Mouse (Mus musculus) gonadal fat pad, adult 2 months (tissue): ENCODE results near the gene N4bp2l1. TPM values are rescaled to one million over a fixed set of nuclear protein-coding genes. Genes with fewer than 3 reads are reported as not detected.
"Not testable (repeated sequence)": the region's sequence is repeated elsewhere in the genome, so short reads cannot be mapped to it uniquely, and the experiment has no call there.

Experiments used
- DNase-seq: peaks from one replicate; pipeline ENCODE4 v3.0.0-alpha.2; 2012; ENCODE audit warnings: low read depth
- polyA plus RNA-seq: library from polyadenylated mRNA; depleted of rRNA; stranded (reverse); fragments of >200 nt; gene quantifications from 2 replicates; pipeline ENCODE4 v1.2.3, GENCODE M21; 2012; rRNA removed

Gene N4bp2l1
- polyA plus RNA-seq = 17.6 and 19.9 TPM in 2 replicates

DNA sequence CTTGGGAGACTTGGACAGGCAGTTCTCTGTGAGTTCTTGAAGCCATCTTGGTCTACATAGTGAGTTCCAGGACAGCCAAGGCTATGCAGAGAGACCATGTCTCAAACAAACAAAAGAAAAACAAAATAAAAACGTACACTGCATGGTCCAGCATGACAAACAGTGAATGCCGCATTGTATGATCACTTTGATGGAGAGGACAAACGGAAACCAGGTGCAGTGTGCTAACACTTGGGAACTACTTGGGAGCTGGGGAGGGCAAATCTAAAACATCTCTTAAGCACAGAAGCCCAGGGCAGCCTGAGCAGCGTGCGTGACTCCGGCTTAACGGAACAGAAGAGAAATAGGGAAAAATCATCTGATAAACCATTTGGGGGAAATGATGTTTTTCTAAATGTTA, at the start of gene N4bp2l1:
Gene N4bp2l1, minus strand, starts transcription at position 101 of the 400 bp plus-strand sequence.
- DNase-seq = no peak

- no peak for DNase-seq
Observed at GRCm38 (mm10) chr5:150644926-150645325, 47.9 kb upstream of the N4bp2l1 start.

DNA sequence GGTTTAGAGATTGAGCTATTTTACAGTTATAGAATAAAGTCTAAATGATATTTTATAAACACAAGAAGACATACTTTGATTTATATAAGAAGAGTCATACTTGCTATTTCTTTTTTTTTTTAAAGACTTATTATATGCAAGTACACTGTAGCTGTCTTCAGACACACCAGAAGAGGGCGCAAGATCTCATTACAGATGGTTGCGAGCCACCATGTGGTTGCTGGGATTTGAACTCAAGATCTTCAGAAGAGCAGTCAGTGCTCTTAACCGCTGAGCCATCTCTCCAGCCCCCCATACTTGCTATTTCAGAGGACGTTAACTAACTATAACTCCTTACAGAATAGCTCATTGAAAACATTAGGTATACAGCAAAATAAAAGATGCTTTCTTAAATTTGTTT, 46.4 kb upstream of the N4bp2l1 start:
- DNase-seq = not testable (repeated sequence)

DNA sequence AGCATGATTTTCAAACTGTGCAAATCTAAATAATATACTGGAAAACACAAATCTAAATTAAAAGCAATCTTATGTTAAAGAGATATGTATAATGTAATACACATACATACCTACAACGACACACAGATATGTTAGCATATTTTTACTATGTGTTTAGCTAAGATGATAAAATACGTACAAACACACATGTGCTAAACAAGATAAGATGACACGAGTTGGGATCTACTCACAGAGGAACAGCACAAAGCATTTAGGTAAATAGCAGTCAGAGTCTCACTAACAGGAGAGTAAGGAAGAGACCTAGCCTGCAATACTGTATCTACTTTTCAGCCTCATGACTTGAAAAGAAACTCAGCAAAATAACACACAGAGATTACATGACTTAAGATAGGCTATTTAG, 44.5 kb upstream of the N4bp2l1 start:
- DNase-seq = no peak

GRCm38 (mm10) chr5:150629692-150630091, 32.7 kb upstream of the N4bp2l1 start:
- peak; percentile 57 for DNase-seq

DNA sequence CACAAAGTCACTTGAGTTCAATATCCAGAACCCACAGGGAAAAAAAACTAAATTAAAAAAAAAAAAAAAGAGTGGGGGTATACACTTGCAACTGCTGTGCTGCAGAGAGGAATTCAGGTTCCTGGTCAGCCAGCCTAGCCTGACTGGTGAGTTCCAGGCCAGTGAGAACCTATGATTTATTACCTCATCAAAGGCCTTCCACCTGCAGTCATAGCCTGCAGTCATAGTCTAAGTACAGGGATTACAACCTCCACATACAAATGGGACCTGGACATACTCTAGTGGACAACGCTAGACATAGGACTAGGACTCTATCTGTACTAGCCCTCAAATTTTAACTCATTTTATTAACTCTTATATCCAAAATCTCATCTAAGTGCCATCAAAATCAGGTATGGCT, 32.3 kb upstream of the N4bp2l1 start:
- DNase-seq = peak; percentile 55

DNA sequence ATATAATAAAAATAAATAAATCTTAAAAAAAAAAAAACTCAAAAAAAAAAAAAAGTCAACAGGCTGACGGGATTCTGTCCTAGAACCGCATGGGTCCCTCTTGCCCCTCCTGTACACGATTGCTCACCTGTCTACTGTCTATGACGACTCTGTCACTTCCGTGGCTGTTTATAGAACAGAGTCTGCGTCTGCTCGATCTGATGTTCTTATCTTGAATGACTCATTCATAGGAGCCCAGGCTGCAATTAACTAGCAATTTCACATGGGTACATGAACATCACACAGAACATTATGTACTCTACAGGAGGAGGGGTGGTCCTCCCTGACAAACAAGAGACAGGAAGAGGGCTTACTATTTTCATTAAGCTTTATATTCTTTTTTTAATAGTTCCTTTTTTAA, 28.5 kb upstream of the N4bp2l1 start:
- DNase-seq = no peak

GRCm38 (mm10) chr5:150622792-150623191, 25.8 kb upstream of the N4bp2l1 start:
- DNase-seq = no peak

DNA sequence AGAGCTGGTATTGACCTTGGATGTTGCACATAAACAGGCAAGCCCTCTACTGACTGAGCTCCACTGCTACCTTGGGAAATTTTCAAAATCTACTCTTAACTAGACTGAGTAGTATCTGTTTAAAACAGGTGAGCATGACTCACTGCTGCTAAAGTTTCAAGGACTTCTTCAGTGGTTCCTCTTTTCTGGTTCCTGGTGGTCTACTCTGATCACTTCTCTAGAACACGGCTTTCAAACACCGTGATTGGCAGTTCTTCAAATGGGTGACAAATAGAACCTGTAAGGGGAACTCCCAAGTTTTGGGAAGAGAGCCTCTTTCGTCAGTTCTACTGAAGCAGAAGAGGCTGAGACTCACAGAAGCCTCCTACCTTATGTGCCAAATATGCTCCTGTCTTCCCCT, 24.6 kb upstream of the N4bp2l1 start:
- no peak for DNase-seq

GRCm38 (mm10) chr5:150620588-150621135, 23.7 kb upstream of the N4bp2l1 start:
- DNase-seq = no peak

DNA sequence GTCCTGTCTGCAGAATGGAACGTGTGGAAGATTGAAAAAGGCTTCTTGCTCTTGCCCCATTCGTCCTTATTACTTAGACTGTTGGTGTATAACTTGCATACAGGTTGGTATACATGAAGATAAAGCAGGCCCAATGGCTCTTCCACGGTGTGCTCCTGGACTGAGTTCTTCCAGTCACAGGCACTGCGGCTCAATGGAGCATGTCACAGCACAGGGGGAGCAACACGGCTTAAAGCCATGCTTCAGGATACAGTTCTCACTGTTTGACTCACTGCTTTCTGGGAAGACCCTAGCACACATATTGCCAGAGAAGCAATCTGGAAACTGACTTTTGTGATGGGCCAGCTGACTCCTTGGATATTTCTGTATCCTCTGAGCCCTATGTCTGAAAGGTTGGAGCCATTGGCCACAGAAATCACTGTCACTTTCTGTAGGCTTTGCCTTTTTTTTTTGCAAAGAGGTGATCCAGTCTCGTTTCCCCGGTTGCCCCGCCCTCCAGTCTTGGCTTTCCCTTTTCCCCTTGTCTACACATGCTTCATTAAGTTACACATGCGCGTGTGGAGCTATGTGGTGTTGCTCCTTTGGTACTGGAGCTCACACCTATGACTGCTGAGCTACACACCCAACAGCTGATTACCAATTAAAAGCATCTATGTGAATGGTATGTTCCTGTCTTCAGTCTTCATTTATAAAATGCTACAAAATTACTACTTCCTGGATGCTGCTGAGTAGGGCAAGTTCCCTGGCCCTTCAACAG, 21.8 kb upstream of the N4bp2l1 start:
- DNase-seq = no peak

DNA sequence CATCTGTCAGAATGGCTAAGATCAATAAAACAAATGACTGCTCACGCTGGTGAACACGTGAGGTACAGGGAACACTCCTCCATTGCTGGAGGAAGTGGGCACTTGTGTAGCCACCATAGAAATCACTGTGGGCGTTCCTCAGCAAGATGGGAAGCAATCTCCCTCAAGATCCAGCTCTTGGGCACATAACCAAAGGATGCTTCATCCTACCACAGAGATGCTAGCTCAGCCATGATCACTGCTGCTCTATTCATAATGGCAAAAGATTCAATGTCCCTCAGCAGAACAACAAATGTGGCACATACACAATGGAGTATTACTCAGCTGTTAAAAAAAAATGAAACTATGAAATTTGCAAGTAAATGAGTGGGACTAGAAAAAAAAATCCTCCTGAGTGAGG, 19.7 kb upstream of the N4bp2l1 start:
- DNase-seq = no peak

DNA sequence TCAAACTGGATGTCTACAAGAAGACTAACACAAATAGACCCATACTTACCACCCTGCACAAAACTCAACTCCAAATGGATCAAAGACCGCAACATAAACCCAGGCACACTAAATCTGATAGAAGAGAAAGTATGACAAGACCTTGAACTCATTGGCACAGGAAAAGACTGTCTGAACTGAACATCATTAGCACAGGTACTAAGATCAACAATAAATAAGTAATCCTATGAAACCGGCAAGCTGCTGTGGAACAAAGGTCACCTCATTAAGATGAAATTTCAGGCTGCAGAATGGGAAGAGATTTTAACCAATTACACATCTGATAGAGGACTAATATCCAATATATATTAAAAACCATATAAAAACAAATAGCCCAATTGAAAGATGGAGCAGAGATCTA, 19.2 kb upstream of the N4bp2l1 start:
- DNase-seq = no peak

GRCm38 (mm10) chr5:150614054-150614453, 17.1 kb upstream of the N4bp2l1 start:
- no peak for DNase-seq

- DNase-seq = no peak
Observed at GRCm38 (mm10) chr5:150611697-150612096, 14.7 kb upstream of the N4bp2l1 start.

DNA sequence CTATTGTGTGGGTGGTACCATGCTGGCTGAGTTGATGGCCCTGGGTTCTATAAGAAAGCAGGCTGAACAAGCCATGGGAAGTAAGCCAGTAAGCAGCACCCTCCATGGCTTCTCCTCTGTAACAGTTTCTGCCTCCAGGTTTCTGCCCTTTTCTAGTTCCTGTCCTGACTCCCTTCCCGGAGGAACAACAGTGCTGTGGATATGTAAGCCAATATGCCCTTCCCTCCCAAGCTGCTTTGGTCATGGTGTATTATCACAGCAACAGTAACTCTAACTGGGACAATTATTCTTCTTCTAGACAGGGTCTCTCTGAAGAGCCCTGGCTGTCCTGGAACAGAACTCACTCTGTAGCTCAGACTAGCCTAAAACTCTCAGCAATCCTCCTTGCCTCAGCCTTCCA, 14.1 kb upstream of the N4bp2l1 start:
- no peak for DNase-seq

- no peak for DNase-seq
Observed at GRCm38 (mm10) chr5:150607631-150608030, 10.6 kb upstream of the N4bp2l1 start.

GRCm38 (mm10) chr5:150606131-150606530, 9.1 kb upstream of the N4bp2l1 start:
- DNase-seq = no peak

- DNase-seq = no peak
Observed at GRCm38 (mm10) chr5:150601441-150602230, 4.6 kb upstream of the N4bp2l1 start.

- DNase-seq = peak; percentile 56
Observed at GRCm38 (mm10) chr5:150600554-150601440, 3.8 kb upstream of the N4bp2l1 start.
